ENCODE assay signal across 11 mouse cellular contexts in the genomic region with DNA sequence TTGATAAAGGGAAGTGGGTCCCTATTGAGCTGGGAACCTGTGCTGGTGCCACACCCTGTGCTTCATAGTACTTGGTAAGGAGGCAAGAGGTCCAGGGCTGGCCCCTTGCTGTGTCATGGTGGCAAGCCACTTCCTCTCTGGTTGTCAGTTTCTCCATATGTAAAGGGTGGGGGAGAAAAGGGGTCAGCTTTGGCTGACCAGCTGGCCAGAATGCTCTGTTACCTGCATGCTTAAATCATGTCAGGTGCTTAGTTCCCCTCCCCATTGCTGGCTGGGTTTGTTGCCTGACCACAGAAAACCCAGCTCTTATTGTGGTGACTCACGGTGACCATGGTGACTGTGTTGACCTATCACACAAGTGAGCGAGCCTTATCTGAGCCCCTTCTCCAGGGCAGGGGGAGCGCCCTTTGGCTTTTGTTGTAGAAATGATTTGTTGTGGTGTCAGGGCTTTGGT. TPM values are rescaled to one million over a fixed set of nuclear protein-coding genes. Genes with fewer than 3 reads are reported as not detected.
DNase-seq lines count a peak whose midpoint lies in the region; ATAC-seq lines count a peak whose summit lies in the region.
"Had no signal": no experiment of that assay in that cellular context is flagged by ENCODE, and none has a peak within 500 bp of the region (broad histone marks: within the 10 kb centered on the region; RNA-seq: fewer than 3 reads in every experiment).

No protein-coding gene starts in this region.

- peak; percentile 48 to 54 for DNase-seq in adrenal gland, postnatal 36 days
- no peak for DNase-seq in adrenal gland, adult 2 months
- DNase-seq in 3T3-L1 (ENCODE audit: low read depth, low spot score) = peak; percentile 43
- DNase-seq in induced T-regulatory cell, adult 2 months (ENCODE audit: low read depth) = peak; percentile 82
- DNase-seq in cerebellum, postnatal 4 days (ENCODE audit: low spot score in 2 of 2) = no peak
- no peak for DNase-seq in right cerebral cortex, postnatal 25 days
- DNase-seq: midbrain, embryonic 14.5 days had no signal

- peak; percentile 64 for ATAC-seq in megakaryocyte, adult 5-6 weeks (ENCODE audit: poor library complexity, severe bottlenecking)
- no peak for ATAC-seq in erythroid progenitor cell, adult 5-6 weeks (replicated peaks; ENCODE audit: low FRiP score, poor library complexity, severe bottlenecking)

RNA-seq across cellular contexts. Expression of a gene that starts 15.2 kb away (rescaled TPM):
- 10 to 100 TPM; 57.8 to 84.4 TPM for total RNA-seq in adrenal gland, postnatal 36 days (2021)
- total RNA-seq in adrenal gland, adult 2 months (2021) = 10 to 100 TPM; 59.3 to 75.7 TPM
- polyA plus RNA-seq in adrenal gland, adult 2 months (2012; rRNA removed) = 96.9 and 103 TPM in 2 replicates
- total RNA-seq in megakaryocyte, adult 5-6 weeks (2015) = 91.2 and 103 TPM in 2 replicates
- total RNA-seq in megakaryocyte, adult 5-6 weeks (2017) = 21.2 and 38.7 TPM in 2 replicates
- total RNA-seq in erythroid progenitor cell, adult 5-6 weeks (2015; ENCODE audit: low replicate concordance) = 12.3 and 26.0 TPM in 2 replicates
- 2.1 and 5.1 TPM in 2 replicates for total RNA-seq in erythroid progenitor cell, adult 5-6 weeks (2017; ENCODE audit: low replicate concordance)

RNA-seq across cellular contexts. Expression of a gene that starts 45.7 kb away (rescaled TPM):
- total RNA-seq in adrenal gland, postnatal 36 days (2021) = 1 to 10 TPM; 1.3 to 1.4 TPM
- total RNA-seq in adrenal gland, adult 2 months (2021) = 1 to 10 TPM; 2.8 to 3.1 TPM
- polyA plus RNA-seq in adrenal gland, adult 2 months (2012; rRNA removed) = 0.44 and 0.74 TPM in 2 replicates
- not detected in 2 replicates for total RNA-seq in megakaryocyte, adult 5-6 weeks (2015)
- total RNA-seq in megakaryocyte, adult 5-6 weeks (2017) = not detected in 2 replicates
- not detected in 2 replicates for total RNA-seq in erythroid progenitor cell, adult 5-6 weeks (2015; ENCODE audit: low replicate concordance)
- not detected in 2 replicates for total RNA-seq in erythroid progenitor cell, adult 5-6 weeks (2017; ENCODE audit: low replicate concordance)
- total RNA-seq: left cerebral cortex, adult 2 months had no signal
- polyA plus RNA-seq: hindbrain, embryonic 13.5 days; midbrain, embryonic 14.5 days had no signal

Comparison
In these comparisons a context has a peak if more than half of its experiments do, and no peak if none do; other contexts are left out.
1. DNase-seq: peak in adrenal gland, postnatal 36 days (2 of 2), 3T3-L1 (single experiment) and induced T-regulatory cell, adult 2 months (single experiment); none in adrenal gland, adult 2 months (single experiment), cerebellum, postnatal 4 days (0 of 2) and right cerebral cortex, postnatal 25 days (single experiment).